Mouse (Mus musculus): ENCODE measurements around the gene Wdfy4. TPM values are rescaled to one million over a fixed set of nuclear protein-coding genes. Genes with fewer than 3 reads are reported as not detected.

The Wdfy4 gene
- polyA plus RNA-seq, 1 experiment from 2014 or later = 0.29 TPM

- H3K4me2 ChIP-seq (replicated peaks) = no peak overlapping the region
- ATAC-seq (ENCODE audit: insufficient number of reproducible peaks, low FRiP score, low TSS enrichment, low read depth) = no peak; the same call in 1 of the 2 replicates
- 46% methylated on average over 2 of the region's 2 CpGs for WGBS
- no peak overlapping the region for H3K4me3 ChIP-seq (replicated peaks)
- no peaks in the 10 kb centered on the region for H3K9me3 ChIP-seq (replicated peaks)
- H3K27ac ChIP-seq (replicated peaks) = no peak overlapping the region
- H3K4me1 ChIP-seq = no peaks in the 10 kb centered on the region
- H3K27me3 ChIP-seq = no peaks in the 10 kb centered on the region
- H3K9ac ChIP-seq = no peak overlapping the region
- H3K36me3 ChIP-seq = no peaks in the 10 kb centered on the region
Observed at GRCm38 (mm10) chr14:32915360-32915759, 269.9 kb downstream of the Wdfy4 start.

GRCm38 (mm10) chr14:32911187-32911586 lies 274.1 kb downstream of the Wdfy4 start:
- no peak for ATAC-seq (ENCODE audit: insufficient number of reproducible peaks, low FRiP score, low TSS enrichment, low read depth)
- Histone ChIP-seq H3K4me2 (replicated peaks) (no peak overlapping the region), H3K27ac (replicated peaks) (no peak overlapping the region), H3K9ac (no peak overlapping the region), H3K9me3 (replicated peaks) (no peaks in the 10 kb centered on the region), H3K36me3 (no peaks in the 10 kb centered on the region), H3K4me1 (peaks cover 2% of the 10 kb centered on the region; the same call in 1 of the 2 replicates), H3K4me3 (replicated peaks) (no peak overlapping the region), H3K27me3 (no peaks in the 10 kb centered on the region)
- 79% methylated on average over 4 of the region's 4 CpGs for WGBS

Other genes starting within 250 kb of the Wdfy4 start
- 1.2 and 1.4 TPM in 2 replicates for gene Lrrc18, start 194.1 kb downstream of the Wdfy4 start, polyA plus RNA-seq (2015; fragmentation: Nextera tagmentation; extraction: Ambion mirVana)
- 4.5 and 4.8 TPM in 2 replicates for gene Arhgap22, start 28.5 kb upstream of the Wdfy4 start, polyA plus RNA-seq (2015; fragmentation: Nextera tagmentation; extraction: Ambion mirVana)

All from embryonic facial prominence, embryonic 15.5 days (tissue).